Mouse (Mus musculus): Measurements from ENCODE around the gene Tmco1. TPM values are rescaled to one million over a fixed set of nuclear protein-coding genes. Genes with fewer than 3 reads are reported as not detected.

Tmco1 gene
- polyA plus RNA-seq, 1 experiment from 2014 or later: 95.7 TPM

DNA sequence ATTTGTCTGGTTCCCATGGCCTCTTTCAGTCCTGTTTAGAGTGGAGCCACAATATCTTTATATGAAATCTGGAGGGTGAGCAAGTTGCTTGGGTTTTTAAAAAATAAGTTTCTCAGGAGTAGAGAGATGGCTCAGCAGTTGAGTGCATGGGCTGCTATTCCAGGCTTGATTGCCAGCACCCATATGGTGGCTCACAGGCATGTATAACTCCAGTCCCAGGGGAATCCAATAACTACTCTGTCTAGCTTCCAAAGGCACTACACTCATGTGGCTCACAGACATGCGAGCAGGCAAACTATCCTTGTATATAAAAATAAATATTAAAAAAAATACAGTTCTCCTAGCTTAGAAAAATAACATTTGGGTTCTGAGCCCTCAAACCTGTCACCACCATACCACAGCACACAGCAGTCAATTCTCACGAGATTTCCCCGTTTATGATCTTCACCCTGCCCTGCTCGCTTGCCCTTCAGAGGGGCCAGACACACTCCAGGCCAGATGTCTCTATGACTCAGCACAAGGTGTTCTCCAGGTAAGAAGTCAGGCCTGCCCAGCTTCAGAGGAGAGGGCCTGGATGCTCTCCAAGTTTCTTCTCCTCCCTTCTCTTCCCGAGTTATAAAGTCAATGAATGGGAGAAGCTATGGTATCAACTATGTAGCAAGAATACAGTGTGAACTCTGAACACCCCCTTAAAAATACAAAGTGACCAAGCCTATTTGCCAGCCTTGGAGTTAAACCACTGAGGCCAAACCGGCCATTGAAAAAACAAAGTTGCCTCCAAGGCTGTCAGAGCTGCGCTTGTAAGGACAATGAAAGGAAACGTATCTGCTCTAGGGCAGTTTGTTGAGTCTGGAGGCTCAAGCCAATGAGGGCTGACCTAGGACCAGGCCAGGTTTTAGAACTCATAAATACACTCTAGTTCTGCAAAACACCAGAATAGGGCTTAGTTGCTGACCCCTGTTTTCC, 73.2 kb downstream of the Tmco1 start:
- H3K9me3 ChIP-seq (ENCODE audit: control insufficient read depth, low read length): no peaks in the 10 kb centered on the region
- no peaks in the 10 kb centered on the region for H3K4me1 ChIP-seq (replicated peaks; ENCODE audit: control insufficient read depth, insufficient read depth, low read length)
- no peak overlapping the region for H3K4me3 ChIP-seq (ENCODE audit: low read depth, low read length)
- no peaks in the 10 kb centered on the region for H3K36me3 ChIP-seq (ENCODE audit: control insufficient read depth, insufficient read depth, low read length)
- H3K27me3 ChIP-seq (ENCODE audit: control insufficient read depth, insufficient read depth, low read length): no peaks in the 10 kb centered on the region
- no peak overlapping the region for H3K9ac ChIP-seq (ENCODE audit: low read depth, low read length)
- WGBS: 83% methylated on average over 8 of the region's 8 CpGs
- no peak overlapping the region for H3K27ac ChIP-seq (ENCODE audit: low read depth, low read length)
- no peak for DNase-seq (ENCODE audit: low spot score)
- ATAC-seq (ENCODE audit: low FRiP score): no peak
- no peak overlapping the region for H3K4me2 ChIP-seq (replicated peaks; ENCODE audit: low read depth, low read length)

DNA sequence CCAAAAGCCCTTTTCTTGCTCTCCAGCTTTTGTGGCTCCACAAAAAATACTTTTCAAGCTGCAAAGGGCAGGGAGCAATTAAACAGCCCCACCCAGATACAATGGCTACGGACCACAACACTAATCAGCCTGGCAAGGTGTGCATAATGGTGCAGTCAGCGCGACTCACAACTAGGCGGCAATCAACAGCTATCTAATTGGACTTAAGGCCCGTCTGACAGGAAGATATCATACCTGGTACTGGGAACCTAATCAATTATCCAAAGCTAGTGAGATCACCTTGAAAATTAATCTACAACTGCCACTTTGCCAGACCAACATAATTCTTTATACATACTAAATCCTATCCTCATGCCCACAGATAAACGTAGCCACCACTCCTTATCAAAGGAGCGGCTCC, 74.1 kb downstream of the Tmco1 start:
- Histone ChIP-seq H3K36me3 (ENCODE audit: control insufficient read depth, insufficient read depth, low read length) (no peaks in the 10 kb centered on the region), H3K4me2 (replicated peaks; ENCODE audit: low read depth, low read length) (no peak overlapping the region), H3K4me3 (ENCODE audit: low read depth, low read length) (no peak overlapping the region), H3K27me3 (ENCODE audit: control insufficient read depth, insufficient read depth, low read length) (no peaks in the 10 kb centered on the region), H3K4me1 (replicated peaks; ENCODE audit: control insufficient read depth, insufficient read depth, low read length) (no peaks in the 10 kb centered on the region), H3K9me3 (ENCODE audit: control insufficient read depth, low read length) (no peaks in the 10 kb centered on the region), H3K27ac (ENCODE audit: low read depth, low read length) (no peak overlapping the region), H3K9ac (ENCODE audit: low read depth, low read length) (no peak overlapping the region)
- 87% methylated on average over 7 of the region's 7 CpGs for WGBS
- ATAC-seq (ENCODE audit: low FRiP score) (no peak), DNase-seq (ENCODE audit: low spot score) (no peak)

DNA sequence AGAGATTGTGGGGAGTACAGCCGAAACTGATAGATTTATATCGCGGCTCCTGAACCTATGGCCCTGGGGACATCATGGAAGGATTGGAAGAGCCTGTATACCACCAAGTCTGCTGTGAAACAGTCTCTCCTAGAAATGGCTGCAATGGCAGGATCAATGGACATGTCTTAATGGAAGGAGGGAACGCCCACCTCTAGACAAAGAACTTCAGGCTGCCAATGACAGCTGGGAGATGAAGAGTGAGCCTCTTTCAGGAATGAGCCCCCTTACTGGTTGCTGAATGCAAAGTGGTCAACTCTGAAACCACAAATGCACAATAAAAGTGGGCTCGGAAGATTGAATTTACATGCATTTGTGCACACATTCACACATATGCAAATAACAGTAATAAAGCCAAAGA, 74.6 kb downstream of the Tmco1 start:
- no peak overlapping the region for H3K4me2 ChIP-seq (replicated peaks; ENCODE audit: low read depth, low read length)
- DNase-seq (ENCODE audit: low spot score): no peak
- H3K9ac ChIP-seq (ENCODE audit: low read depth, low read length): no peak overlapping the region
- H3K27ac ChIP-seq (ENCODE audit: low read depth, low read length): no peak overlapping the region
- H3K4me1 ChIP-seq (replicated peaks; ENCODE audit: control insufficient read depth, insufficient read depth, low read length): no peaks in the 10 kb centered on the region
- no peaks in the 10 kb centered on the region for H3K9me3 ChIP-seq (ENCODE audit: control insufficient read depth, low read length)
- 73% methylated on average over 5 of the region's 5 CpGs for WGBS
- no peaks in the 10 kb centered on the region for H3K27me3 ChIP-seq (ENCODE audit: control insufficient read depth, insufficient read depth, low read length)
- ATAC-seq (ENCODE audit: low FRiP score): peak; percentile 61
- no peak overlapping the region for H3K4me3 ChIP-seq (ENCODE audit: low read depth, low read length)
- no peaks in the 10 kb centered on the region for H3K36me3 ChIP-seq (ENCODE audit: control insufficient read depth, insufficient read depth, low read length)

DNA sequence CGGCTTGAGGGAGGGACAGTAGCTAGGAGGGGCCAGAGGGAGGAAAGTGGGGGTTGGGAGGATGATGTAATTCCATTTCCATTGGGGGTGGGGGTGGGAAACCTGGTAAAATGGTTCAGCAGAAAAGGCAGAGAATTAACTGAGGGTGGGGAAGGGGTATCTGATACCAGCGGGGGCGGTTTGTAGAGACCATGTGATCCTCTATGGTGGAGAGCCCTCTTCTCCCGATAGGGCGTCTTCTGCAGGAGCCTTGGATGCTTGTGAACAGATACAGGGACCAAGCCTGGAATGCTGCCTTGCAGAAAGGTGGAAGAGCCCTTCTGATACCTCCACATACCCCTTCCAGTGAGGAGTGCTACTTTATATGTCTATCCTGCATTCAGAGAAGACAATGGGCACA, 75.0 kb downstream of the Tmco1 start:
- 82% methylated on average over 5 of the region's 5 CpGs for WGBS
- Histone ChIP-seq H3K4me2 (replicated peaks; ENCODE audit: low read depth, low read length) (no peak overlapping the region), H3K27me3 (ENCODE audit: control insufficient read depth, insufficient read depth, low read length) (no peaks in the 10 kb centered on the region), H3K9ac (ENCODE audit: low read depth, low read length) (no peak overlapping the region), H3K27ac (ENCODE audit: low read depth, low read length) (no peak overlapping the region), H3K36me3 (ENCODE audit: control insufficient read depth, insufficient read depth, low read length) (no peaks in the 10 kb centered on the region), H3K4me1 (replicated peaks; ENCODE audit: control insufficient read depth, insufficient read depth, low read length) (no peaks in the 10 kb centered on the region), H3K4me3 (ENCODE audit: low read depth, low read length) (no peak overlapping the region), H3K9me3 (ENCODE audit: control insufficient read depth, low read length) (no peaks in the 10 kb centered on the region)
- no peak for ATAC-seq (ENCODE audit: low FRiP score)
- DNase-seq (ENCODE audit: low spot score): no peak

Other genes starting within 250 kb of the Tmco1 start
- 106 and 116 TPM in 2 replicates for gene Uck2, start 23.1 kb upstream of the Tmco1 start, polyA plus RNA-seq (2014; fragmentation: Nextera tagmentation; extraction: Ambion mirVana)
- gene Aldh9a1, start 41.6 kb downstream of the Tmco1 start, polyA plus RNA-seq (2014; fragmentation: Nextera tagmentation; extraction: Ambion mirVana): 35.6 and 36.2 TPM in 2 replicates
- 69.6 and 71.8 TPM in 2 replicates for gene Mgst3, start 85.5 kb downstream of the Tmco1 start, polyA plus RNA-seq (2014; fragmentation: Nextera tagmentation; extraction: Ambion mirVana)
- gene Lrrc52, start 158.4 kb downstream of the Tmco1 start, polyA plus RNA-seq (2014; fragmentation: Nextera tagmentation; extraction: Ambion mirVana): not detected in 2 replicates

Data from hindbrain, embryonic 11.5 days (tissue).